Mouse (Mus musculus) adrenal gland, adult 8-10 months (tissue): ENCODE measurements around the gene Cpt1c. TPM values are rescaled to one million over a fixed set of nuclear protein-coding genes. Genes with fewer than 3 reads are reported as not detected.

ENCODE experiments used
- DNase-seq: peaks from one replicate; pipeline ENCODE4 v3.0.0; 2022
- total RNA-seq, 4 experiments: library from RNA; stranded (reverse); gene quantifications; 2 replicates each; pipeline ENCODE4 v1.2.4; 2022

Gene Cpt1c
- total RNA-seq, 4 experiments from 2014 or later: 13.7 to 28.4 (median 20.4) TPM

- no peak for DNase-seq
These were observed 23.9 kb upstream of the Cpt1c start, which contains the start of gene Bcl2l12 for GRCm38 (mm10) chr7:44998501-44998955. Gene Bcl2l12, minus strand, starts transcription at chr7:44998712.

- no peak for DNase-seq
These were observed 23.3 kb upstream of the Cpt1c start for GRCm38 (mm10) chr7:44997940-44998428.

GRCm38 (mm10) chr7:44997231-44997939 is 22.7 kb upstream of the Cpt1c start, which contains the start of gene Irf3:
Gene Irf3, plus strand, starts transcription at chr7:44997648.
- peak; percentile 94 for DNase-seq

GRCm38 (mm10) chr7:44996672-44997071 is 22.0 kb upstream of the Cpt1c start:
- DNase-seq: no peak

DNA sequence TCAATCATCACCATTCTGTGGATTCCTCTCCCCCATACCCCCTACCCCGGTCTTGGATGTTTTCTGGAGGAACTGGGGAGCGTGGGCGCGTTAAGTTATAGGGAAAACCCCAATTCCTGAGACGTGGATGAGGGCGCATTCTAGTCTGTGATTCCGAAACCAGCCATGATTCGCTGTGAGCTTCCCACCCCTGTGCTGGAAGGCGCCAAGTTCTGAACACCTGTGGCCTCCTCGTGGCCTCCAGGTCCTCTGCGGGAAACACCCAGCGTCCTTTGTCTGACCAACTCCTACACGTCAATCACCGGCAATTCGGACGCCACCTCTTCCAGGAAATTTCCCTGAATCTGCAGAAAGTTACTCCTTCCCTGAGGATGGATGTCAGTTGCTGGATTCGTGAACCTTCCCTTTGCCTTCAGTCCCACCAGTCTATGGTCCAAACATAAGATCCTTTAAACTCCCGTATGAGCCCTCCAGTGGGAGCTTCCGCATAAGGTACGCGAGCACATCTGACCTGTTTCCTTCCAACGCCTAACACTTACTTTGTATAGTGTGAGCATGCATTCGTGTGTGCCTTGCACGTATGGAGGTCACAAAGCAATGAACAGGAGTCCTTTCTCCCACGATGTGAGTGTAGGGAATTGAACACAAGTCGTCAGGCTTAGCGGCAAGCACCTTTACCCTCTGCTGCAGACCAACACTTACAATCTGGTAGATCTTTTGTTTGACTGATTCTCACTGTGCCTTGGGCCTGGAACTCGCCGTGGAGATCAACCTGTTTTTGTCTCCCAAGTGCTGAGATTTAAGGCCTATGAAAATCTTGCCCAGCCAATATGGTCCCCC is 12.4 kb upstream of the Cpt1c start:
- DNase-seq: no peak

DNA sequence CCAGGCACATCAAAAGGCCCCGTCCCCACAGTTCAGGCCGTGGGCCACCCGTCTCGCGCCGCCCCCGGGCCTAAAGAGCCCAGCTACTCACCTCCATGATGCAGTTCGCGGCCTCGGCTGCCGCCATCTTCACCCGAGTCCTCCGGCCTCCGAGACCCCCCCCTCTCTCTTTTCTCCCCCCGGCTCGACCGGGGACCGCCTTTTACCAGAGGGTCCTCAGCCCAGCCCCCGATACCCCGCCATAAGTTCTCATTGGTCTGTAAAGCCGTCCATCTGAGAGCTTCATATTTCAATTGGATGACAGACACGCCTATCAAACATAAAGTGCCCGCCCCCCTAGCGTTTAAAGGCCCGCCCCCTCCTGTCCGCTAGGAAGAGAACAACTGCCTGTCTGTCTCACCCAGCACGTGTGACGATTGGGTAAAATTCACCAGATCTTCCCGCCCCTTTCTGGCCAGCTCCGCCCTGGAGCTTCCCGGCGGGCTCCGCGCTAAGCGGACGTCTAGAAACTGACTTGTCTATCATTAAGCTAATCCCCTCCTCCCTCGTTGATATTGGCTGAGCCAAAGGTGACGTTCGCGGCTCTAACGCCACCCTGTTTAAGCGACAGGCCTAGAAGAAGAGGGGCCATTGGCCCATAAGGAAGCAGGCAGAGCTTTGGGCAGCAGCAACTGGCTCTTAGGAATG is 11.7 kb upstream of the Cpt1c start, which contains the start of gene Prmt1:
Gene Prmt1 (minus strand): TSS at position 377 of the 687 bp plus-strand sequence.
- peak; percentile 100 for DNase-seq

DNA sequence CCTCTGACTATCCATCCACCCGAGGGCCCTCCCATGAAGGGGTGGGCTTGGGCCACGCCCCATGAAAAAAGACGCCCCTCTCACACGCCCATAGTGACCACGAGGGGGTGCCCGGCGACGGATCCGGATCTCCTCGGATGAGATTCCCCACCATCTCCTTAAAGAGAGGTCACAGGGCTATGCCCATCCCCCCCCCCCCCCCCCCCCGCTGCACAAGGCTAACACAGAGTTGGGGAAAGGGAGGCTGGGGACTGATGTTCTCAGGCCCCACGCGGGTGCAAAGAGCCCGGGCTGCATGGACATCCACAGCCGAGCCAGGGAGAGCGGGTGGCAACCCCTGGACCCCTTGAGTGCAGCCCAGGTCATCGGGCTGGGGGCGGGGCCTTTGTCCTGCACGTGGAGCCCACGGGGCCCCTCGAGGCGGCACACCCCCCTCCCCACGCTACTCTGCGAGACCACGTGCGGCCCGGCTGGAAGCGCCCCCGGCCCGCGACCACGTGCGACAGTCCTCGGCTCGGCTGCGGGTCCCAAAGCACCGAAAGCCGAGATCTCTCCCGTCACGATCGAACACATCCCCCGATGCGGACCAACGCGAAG is 11.0 kb upstream of the Cpt1c start:
- peak; percentile 75 for DNase-seq

GRCm38 (mm10) chr7:44984833-44985164 is 10.1 kb upstream of the Cpt1c start:
- DNase-seq: no peak

GRCm38 (mm10) chr7:44983944-44984832 is 9.5 kb upstream of the Cpt1c start:
- no peak for DNase-seq

GRCm38 (mm10) chr7:44983085-44983484 is 8.4 kb upstream of the Cpt1c start:
- DNase-seq: peak; percentile 75

DNA sequence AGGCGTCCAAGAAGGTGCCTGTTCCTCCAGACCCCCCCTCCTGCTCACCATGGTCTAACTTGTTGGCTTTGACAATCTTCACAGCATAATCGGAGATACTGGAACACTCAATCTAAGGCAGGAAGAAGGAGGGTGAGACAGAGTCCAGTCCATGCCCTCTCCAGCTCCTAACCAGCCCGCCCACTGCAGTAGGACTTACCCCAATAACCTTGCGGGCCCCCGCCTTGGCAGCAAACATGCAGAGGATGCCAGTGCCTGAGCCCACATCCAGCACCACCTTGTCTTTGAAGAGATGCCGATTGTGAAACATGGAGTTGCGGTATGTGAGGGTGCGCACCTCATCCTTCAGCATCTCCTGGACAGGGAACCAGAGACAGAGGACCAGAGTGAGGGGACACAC is 6.9 kb upstream of the Cpt1c start:
- no peak for DNase-seq

GRCm38 (mm10) chr7:44978300-44978699 is 3.6 kb upstream of the Cpt1c start:
- DNase-seq: no peak

- DNase-seq: no peak
These were observed 417 bp upstream of the Cpt1c start for GRCm38 (mm10) chr7:44975117-44975419.

DNA sequence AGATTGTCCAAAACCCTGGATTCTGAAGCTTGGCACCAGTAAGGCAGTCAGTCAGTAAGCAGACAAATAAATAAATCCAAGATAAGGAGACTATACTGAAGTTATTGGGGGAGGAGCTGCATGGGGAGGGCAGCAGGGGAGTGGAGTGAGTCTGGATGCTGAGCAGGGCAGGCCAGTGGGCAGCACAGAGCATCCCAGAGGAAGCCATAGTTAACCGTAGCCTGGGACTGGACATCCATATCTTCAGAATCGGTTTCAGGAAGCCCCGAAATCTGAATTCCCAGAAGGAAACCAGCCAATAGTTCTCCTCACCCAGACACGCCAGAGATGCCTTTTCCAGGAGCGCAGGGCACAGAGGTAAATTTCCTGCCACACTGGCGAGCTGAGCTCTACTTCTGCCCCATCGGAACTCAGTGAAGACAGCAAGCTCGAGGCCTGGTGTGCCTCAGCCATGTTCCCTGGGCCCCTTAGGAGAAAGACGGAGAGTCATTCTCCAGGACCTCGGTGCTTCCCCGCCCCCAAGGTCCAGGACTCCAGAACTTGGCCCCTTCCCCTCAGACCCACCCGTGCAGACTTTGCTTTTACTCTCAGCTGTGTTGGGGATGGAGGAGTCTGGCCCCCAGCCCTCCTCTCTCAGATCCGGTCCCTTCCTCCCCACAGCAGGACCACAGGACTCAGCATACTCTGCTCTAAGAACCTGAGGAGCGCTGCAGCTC is 1.1 kb downstream of the Cpt1c start:
- DNase-seq: no peak

DNA sequence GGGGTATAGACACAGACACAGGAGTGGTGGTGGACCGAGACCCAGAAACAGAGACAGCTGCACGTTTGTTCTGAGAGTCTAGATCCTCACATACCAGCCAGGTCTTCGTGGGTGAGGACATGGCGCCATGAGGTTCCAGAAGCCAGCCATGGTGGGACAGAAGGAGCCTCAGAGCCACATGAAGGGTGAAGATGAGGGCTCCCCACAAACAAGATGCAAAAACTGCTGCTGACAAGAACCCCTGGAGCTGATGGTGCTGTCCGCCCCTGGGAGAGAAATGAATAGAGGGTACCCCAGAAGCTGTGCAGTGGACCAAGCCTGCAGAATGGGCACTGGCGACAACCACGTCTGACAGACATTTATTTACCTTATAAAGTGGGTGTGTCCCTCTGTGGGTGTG is 3.5 kb downstream of the Cpt1c start:
- DNase-seq: no peak

- DNase-seq: peak; percentile 82
These were observed 4.4 kb downstream of the Cpt1c start for GRCm38 (mm10) chr7:44970231-44970691.

GRCm38 (mm10) chr7:44966638-44967037 is 8.0 kb downstream of the Cpt1c start:
- DNase-seq: no peak

DNA sequence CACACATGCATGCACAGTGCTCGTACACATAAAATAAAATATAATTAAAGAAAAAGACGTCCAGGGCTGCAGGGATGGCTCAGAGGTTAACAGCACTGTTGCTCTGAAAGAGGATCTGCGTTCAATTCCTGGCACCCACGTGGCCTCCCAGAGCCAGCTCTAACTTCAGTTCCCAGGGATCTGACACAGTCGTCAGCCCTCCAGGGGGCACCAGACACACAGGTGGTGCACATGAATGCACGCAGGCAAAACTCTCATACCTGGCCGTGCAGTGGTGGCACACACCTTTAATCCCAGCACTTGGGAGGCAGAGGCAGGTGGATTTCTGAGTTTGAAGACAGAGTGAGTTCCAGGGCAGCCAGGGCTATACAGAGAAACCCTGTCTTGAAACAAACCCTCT is 8.7 kb downstream of the Cpt1c start:
- no peak for DNase-seq

DNA sequence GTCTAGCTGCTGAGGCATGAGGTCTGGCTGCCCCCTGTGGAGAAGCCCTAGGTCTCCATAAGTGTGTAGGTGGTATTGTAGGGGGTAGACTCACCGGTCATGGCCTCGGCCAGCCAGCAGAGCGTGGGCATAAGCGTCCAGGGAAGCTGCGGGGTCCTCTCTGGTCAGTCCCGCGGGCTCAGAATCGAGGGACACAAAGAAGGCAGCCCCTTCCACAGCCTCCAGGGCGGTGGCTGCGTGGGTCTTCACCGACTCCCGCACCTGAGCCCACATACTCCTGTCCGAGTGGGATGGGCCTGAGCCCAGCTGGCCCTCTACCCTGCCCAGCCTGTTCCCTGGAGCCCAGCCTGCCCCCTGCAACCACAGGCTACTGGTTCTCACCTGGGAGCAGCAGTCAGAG is 9.7 kb downstream of the Cpt1c start:
- DNase-seq: no peak

DNA sequence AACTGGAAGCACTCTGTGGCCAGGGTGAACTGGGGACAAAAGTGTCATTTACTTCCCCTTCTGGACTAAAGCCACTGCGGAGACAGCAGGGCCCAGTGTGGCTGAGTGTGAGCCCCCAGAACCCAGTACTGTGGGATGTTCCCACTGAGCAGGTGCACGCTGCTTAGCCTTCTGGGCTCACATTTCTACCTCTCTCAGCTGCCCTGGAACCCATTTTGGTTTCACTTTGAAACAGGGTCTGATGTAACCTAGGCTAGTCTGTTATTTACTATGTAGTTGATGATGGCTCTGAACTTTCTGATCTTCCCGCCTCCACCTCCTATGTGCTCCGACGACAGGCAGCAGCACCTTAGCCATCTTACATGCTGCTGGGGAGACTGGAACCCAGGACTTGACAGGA is 11.8 kb downstream of the Cpt1c start:
- no peak for DNase-seq

GRCm38 (mm10) chr7:44962337-44962736 is 12.3 kb downstream of the Cpt1c start:
- no peak for DNase-seq
